Mouse (Mus musculus) embryonic stem cell, embryonic (primary cell): Measurements from ENCODE around the gene Cxcl17.

Experiments used
- CTCF ChIA-PET, 4 experiments: fragments of 300-600 bp in 2 of 4; fragments of 350-600 bp in 2 of 4; sonication (Branson Sonifier 250); formaldehyde crosslinking; loops; one replicate each; lab custom pipeline; 2022; ENCODE audit warnings: inconsistent platforms in 2 of 4; lab: Charles Lee
- POLR2A ChIA-PET, 4 experiments: fragments of 300-600 bp in 2 of 4; fragments of 350-600 bp in 2 of 4; sonication (Branson Sonifier 250); formaldehyde crosslinking; loops; one replicate each; lab custom pipeline; 2022; ENCODE audit warnings: antibody characterized with exemption in 4 of 4, inconsistent platforms in 1 of 4; lab: Charles Lee

Cxcl17 gene

GRCm38 (mm10) chr7:25402671-25403101, 10.0 kb downstream of the Cxcl17 start:
- ChIA-PET CTCF (interaction anchor here (0.5 to 2.5 kb wide), 74 partner anchors 9 to 430 kb away, joined by 3 to 17 read pairs (median 5); partner anchors contain the start of genes Megf8 (in 3 of the 4), Cxcl17 (in 2 of the 4), Cic (in 1 of the 4) and Pafah1b3 (in 1 of the 4)), POLR2A (interaction anchor here (0.6 to 1.7 kb wide), 12 partner anchors 9 to 498 kb away, joined by 3 to 5 read pairs (median 3); partner anchors contain the start of gene Pafah1b3 (in 1 of the 4))

- ChIA-PET POLR2A (interaction anchor here (0.6 to 1.7 kb wide), 7 partner anchors 31 to 497 kb away, joined by 3 to 5 read pairs (median 3); partner anchors contain the start of gene Pafah1b3 (in 1 of the 4)), CTCF (interaction anchor here in 3 of 4 experiments (0.5 to 2.5 kb wide), 46 partner anchors 8 to 429 kb away, joined by 3 to 17 read pairs (median 5); partner anchors contain the start of genes Cxcl17 (in 2 of the 3), Megf8 (in 2 of the 3), Cic (in 1 of the 3) and Pafah1b3 (in 1 of the 3))
Measured at GRCm38 (mm10) chr7:25401986-25402385, 10.7 kb downstream of the Cxcl17 start.

DNA sequence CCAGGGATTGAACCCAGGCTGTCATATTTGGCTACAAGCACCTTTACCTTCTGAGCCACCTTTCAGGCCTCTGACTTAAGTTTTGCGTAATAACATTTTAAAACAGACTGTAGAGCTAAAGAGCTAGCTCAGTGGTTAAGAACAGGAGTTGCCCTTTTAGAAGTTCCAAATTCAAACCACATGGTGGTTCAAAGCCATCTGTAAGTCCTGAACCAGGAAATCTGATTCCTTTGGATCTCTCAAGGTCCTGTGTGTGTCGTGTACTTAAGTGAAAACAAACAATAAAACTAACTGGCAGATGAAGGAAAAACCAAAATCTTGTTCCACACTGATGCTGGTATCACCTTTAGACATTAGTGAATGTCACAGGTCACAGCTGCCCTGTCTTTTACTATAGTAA, 11.1 kb downstream of the Cxcl17 start:
- ChIA-PET CTCF (interaction anchor here in 2 of 4 experiments (1.5 to 1.7 kb wide), 5 partner anchors 12 to 187 kb away, joined by 4 to 10 read pairs (median 7); partner anchors contain the start of genes Cxcl17 (in 1 of the 2) and Megf8 (in 1 of the 2)), POLR2A (interaction anchor here in 1 of 4 experiments (1.1 kb wide), 1 partner anchor 67 kb away, joined by 3 read pairs; no protein-coding TSS in a partner anchor)

GRCm38 (mm10) chr7:25399028-25399427, 13.7 kb downstream of the Cxcl17 start:
- CTCF ChIA-PET, result interaction anchor here in 1 of 4 experiments (0.6 kb wide), 2 partner anchors 93 to 207 kb away, joined by 3 read pairs; no protein-coding TSS in a partner anchor

GRCm38 (mm10) chr7:25398610-25399009, 14.1 kb downstream of the Cxcl17 start, which contains the start of gene Lipe:
Gene Lipe (minus strand): TSS chr7:25398710.
- CTCF ChIA-PET, result interaction anchor here in 2 of 4 experiments (0.6 to 1.0 kb wide), 3 partner anchors 11 to 207 kb away, joined by 3 to 4 read pairs (median 3); no protein-coding TSS in a partner anchor
- POLR2A ChIA-PET, result interaction anchor here in 3 of 4 experiments (0.6 to 1.7 kb wide), 5 partner anchors 24 to 552 kb away, joined by 3 to 5 read pairs (median 3); no protein-coding TSS in a partner anchor

More at GRCm38 (mm10) chr7:25399028-25399427, 13.7 kb downstream of the Cxcl17 start:
- POLR2A ChIA-PET, result interaction anchor here in 3 of 4 experiments (0.6 to 0.7 kb wide), 4 partner anchors 34 to 552 kb away, joined by 3 to 5 read pairs (median 3); no protein-coding TSS in a partner anchor

GRCm38 (mm10) chr7:25396621-25397020, 16.1 kb downstream of the Cxcl17 start:
- ChIA-PET POLR2A (interaction anchor here in 3 of 4 experiments (0.7 to 4.3 kb wide), 10 partner anchors 16 to 358 kb away, joined by 3 to 43 read pairs (median 5); no protein-coding TSS in a partner anchor), CTCF (interaction anchor here (0.5 to 2.3 kb wide), 8 partner anchors 13 to 303 kb away, joined by 3 to 11 read pairs (median 4); no protein-coding TSS in a partner anchor)

- POLR2A ChIA-PET, result interaction anchor here (0.6 to 4.3 kb wide), 46 partner anchors 8 to 360 kb away, joined by 3 to 43 read pairs (median 4); partner anchors contain the start of genes Cic (in 2 of the 4), B9d2 (in 1 of the 4), Cxcl17 (in 1 of the 4) and Gsk3a (in 1 of the 4)
Measured at GRCm38 (mm10) chr7:25395558-25396521, 16.8 kb downstream of the Cxcl17 start.

GRCm38 (mm10) chr7:25395186-25395557, 17.5 kb downstream of the Cxcl17 start:
- ChIA-PET CTCF (interaction anchor here (0.6 to 3.2 kb wide), 18 partner anchors 8 to 445 kb away, joined by 3 to 17 read pairs (median 7); partner anchors contain the start of genes Megf8 (in 2 of the 4), Ceacam1 (in 1 of the 4) and Pafah1b3 (in 1 of the 4)), POLR2A (interaction anchor here (0.6 to 4.3 kb wide), 44 partner anchors 7 to 421 kb away, joined by 3 to 43 read pairs (median 4); partner anchors contain the start of genes Cic (in 2 of the 4), B9d2 (in 1 of the 4), Cxcl17 (in 1 of the 4) and Cyp2s1 (in 1 of the 4))

More at GRCm38 (mm10) chr7:25395558-25396521, 16.8 kb downstream of the Cxcl17 start:
- CTCF ChIA-PET, result interaction anchor here (0.6 to 3.2 kb wide), 22 partner anchors 7 to 445 kb away, joined by 3 to 17 read pairs (median 5); partner anchors contain the start of genes Megf8 (in 2 of the 4), Ceacam1 (in 1 of the 4) and Pafah1b3 (in 1 of the 4)

GRCm38 (mm10) chr7:25394754-25395153, 17.9 kb downstream of the Cxcl17 start:
- POLR2A ChIA-PET, result interaction anchor here (0.5 to 4.3 kb wide), 25 partner anchors 14 to 422 kb away, joined by 3 to 43 read pairs (median 4); partner anchors contain the start of gene Cyp2s1 (in 1 of the 4)
- CTCF ChIA-PET, result interaction anchor here in 2 of 4 experiments (1.2 to 3.2 kb wide), 7 partner anchors 8 to 288 kb away, joined by 4 to 17 read pairs (median 10); partner anchors contain the start of gene Pafah1b3 (in 1 of the 2)

GRCm38 (mm10) chr7:25393451-25394210, 19.1 kb downstream of the Cxcl17 start:
- POLR2A ChIA-PET, result interaction anchor here in 2 of 4 experiments (0.6 to 4.3 kb wide), 8 partner anchors 9 to 317 kb away, joined by 3 to 43 read pairs (median 4); no protein-coding TSS in a partner anchor

GRCm38 (mm10) chr7:25392851-25393250, 19.8 kb downstream of the Cxcl17 start:
- ChIA-PET POLR2A (interaction anchor here in 2 of 4 experiments (1.0 to 4.3 kb wide), 4 partner anchors 8 to 12 kb away, joined by 3 to 43 read pairs (median 14); no protein-coding TSS in a partner anchor), CTCF (interaction anchor here in 3 of 4 experiments (0.6 to 3.2 kb wide), 5 partner anchors 10 to 1881 kb away, joined by 3 to 17 read pairs (median 3); no protein-coding TSS in a partner anchor)

More at GRCm38 (mm10) chr7:25393451-25394210, 19.1 kb downstream of the Cxcl17 start:
- CTCF ChIA-PET, result interaction anchor here in 2 of 4 experiments (0.6 to 3.2 kb wide), 6 partner anchors 9 to 15 kb away, joined by 3 to 17 read pairs (median 4); no protein-coding TSS in a partner anchor

GRCm38 (mm10) chr7:25391856-25392453, 20.7 kb downstream of the Cxcl17 start:
- POLR2A ChIA-PET, result no interaction called here

GRCm38 (mm10) chr7:25390986-25391385, 21.7 kb downstream of the Cxcl17 start:
- POLR2A ChIA-PET, result interaction anchor here in 3 of 4 experiments (0.5 to 1.8 kb wide), 4 partner anchors 10 to 311 kb away, joined by 3 to 5 read pairs (median 4); no protein-coding TSS in a partner anchor
- CTCF ChIA-PET, result interaction anchor here in 3 of 4 experiments (0.6 to 1.4 kb wide), 3 partner anchors 12 to 23 kb away, joined by 4 to 6 read pairs (median 5); no protein-coding TSS in a partner anchor

More at GRCm38 (mm10) chr7:25391856-25392453, 20.7 kb downstream of the Cxcl17 start:
- CTCF ChIA-PET, result interaction anchor here in 1 of 4 experiments (3.2 kb wide), 1 partner anchor 11 kb away, joined by 17 read pairs; no protein-coding TSS in a partner anchor

GRCm38 (mm10) chr7:25390054-25390770, 22.5 kb downstream of the Cxcl17 start:
- POLR2A ChIA-PET, result interaction anchor here in 3 of 4 experiments (0.5 to 1.8 kb wide), 7 partner anchors 9 to 1913 kb away, joined by 3 to 6 read pairs (median 4); no protein-coding TSS in a partner anchor
- CTCF ChIA-PET, result interaction anchor here (0.6 to 1.4 kb wide), 6 partner anchors 11 to 19 kb away, joined by 3 to 6 read pairs (median 4); no protein-coding TSS in a partner anchor
